8 mouse cellular contexts compared by ENCODE assay signal in the genomic region with DNA sequence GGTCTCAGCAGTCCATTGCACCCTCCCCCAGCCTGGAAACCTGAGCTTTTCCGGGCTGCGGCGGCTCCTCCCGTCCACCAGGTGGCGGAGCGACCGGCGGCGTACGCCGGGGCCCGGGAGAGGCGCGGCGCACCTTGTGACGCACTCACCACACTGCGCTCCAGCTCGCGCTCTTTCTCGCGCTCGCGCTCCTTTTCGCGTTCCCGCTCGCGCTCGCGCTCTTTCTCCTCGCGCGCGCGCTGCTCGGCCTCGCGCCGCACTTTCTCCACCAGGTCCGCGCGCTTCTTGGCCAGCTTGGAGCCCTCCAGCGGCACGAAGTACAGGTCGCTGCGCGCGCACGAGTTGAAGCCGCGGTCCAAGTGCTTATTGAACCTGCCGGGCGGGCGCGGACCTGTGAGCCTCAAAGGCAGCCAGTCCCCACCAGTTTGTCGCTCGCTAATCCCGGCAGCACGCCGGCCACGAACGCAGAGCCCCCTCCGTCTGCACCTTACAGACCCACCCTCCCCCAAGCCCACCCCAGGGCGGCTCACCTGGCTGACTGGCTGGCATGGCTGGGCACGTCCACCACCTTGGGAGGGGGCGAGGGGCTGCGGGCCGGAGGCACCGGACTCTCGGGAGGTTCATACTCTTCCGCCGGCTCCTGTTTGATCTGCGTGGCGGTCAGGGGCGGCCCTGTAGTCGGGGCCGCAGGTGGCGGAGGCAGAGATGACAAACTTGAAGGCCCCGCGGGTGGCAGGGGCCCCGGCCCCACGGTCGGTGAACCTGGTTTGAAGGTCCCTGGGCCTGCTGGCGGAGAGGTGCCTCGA. TPM values are rescaled to one million over a fixed set of nuclear protein-coding genes. Genes with fewer than 3 reads are reported as not detected.
A peak's percentile ranks its signal among the peaks of the same experiment; 100 is the strongest.
DNase-seq lines count a peak whose midpoint lies in the region; ATAC-seq and TF ChIP-seq lines count a peak whose summit lies in the region.

No protein-coding gene starts in this region.

- peak; percentile 67 for ATAC-seq in granulocyte monocyte progenitor cell, adult 5-6 weeks (replicated peaks; ENCODE audit: poor library complexity, severe bottlenecking)
- peak; percentile 82 for ATAC-seq in intestine, postnatal 0 days
- peak; percentile 83 for ATAC-seq in midbrain, embryonic 11.5 days (ENCODE audit: low FRiP score)

- peak; percentile 97 for DNase-seq in adrenal gland, postnatal 14 days
- DNase-seq in embryonic facial prominence, embryonic 10.5 days (ENCODE audit: low spot score) = peak; percentile 97
- DNase-seq in left cerebral cortex, postnatal 4 days = peak; percentile 96
- peak; percentile 99 for DNase-seq in midbrain, embryonic 11.5 days (ENCODE audit: low spot score, missing footprints)
- DNase-seq in right cerebral cortex, postnatal 4 days = peak; percentile 93
- peak; percentile 91 for DNase-seq in yolk sac, embryonic 10.5 days (ENCODE audit: low spot score)

- H3K9me3 ChIP-seq in embryonic facial prominence, embryonic 10.5 days = no peaks in the 10 kb centered on the region
- no peaks in the 10 kb centered on the region for H3K9me3 ChIP-seq in intestine, postnatal 0 days (ENCODE audit: control insufficient read depth)
- H3K9me3 ChIP-seq in midbrain, embryonic 11.5 days (ENCODE audit: control insufficient read depth, low read length) = no peaks in the 10 kb centered on the region

- WGBS in embryonic facial prominence, embryonic 10.5 days = 1% methylated on average over 85 of the region's 85 CpGs
- WGBS in intestine, postnatal 0 days = under 1% methylated on average over 81 of the region's 85 CpGs
- WGBS in midbrain, embryonic 11.5 days = under 1% methylated on average over 79 of the region's 85 CpGs

- H3K27ac ChIP-seq in embryonic facial prominence, embryonic 10.5 days (replicated peaks) = peak overlapping the region; percentile 94
- H3K27ac ChIP-seq in intestine, postnatal 0 days (ENCODE audit: low read depth, low read length) = peak overlapping the region; percentile 93
- H3K27ac ChIP-seq in midbrain, embryonic 11.5 days (ENCODE audit: low read depth, low read length) = peak overlapping the region; percentile 85

- TF ChIP-seq CTCF in intestine, postnatal 0 days (IDR thresholded peaks at IDR 0.05; ENCODE audit: low read depth) = peak; percentile 92

- H3K27me3 ChIP-seq in embryonic facial prominence, embryonic 10.5 days (replicated peaks; ENCODE audit: low read depth, poor library complexity, severe bottlenecking) = no peaks in the 10 kb centered on the region
- no peaks in the 10 kb centered on the region for H3K27me3 ChIP-seq in intestine, postnatal 0 days (replicated peaks; ENCODE audit: control insufficient read depth, insufficient read depth, low read length)
- H3K27me3 ChIP-seq in midbrain, embryonic 11.5 days (ENCODE audit: control insufficient read depth, insufficient read depth, low read length) = no peaks in the 10 kb centered on the region

- intact Hi-C loops in left cerebral cortex, postnatal 4 days (cut with DNase I) = no loop called here

- peak overlapping the region; percentile 98 for H3K4me2 ChIP-seq in intestine, postnatal 0 days (replicated peaks; ENCODE audit: low read depth)
- H3K4me2 ChIP-seq in midbrain, embryonic 11.5 days = peak overlapping the region; percentile 98

- peaks cover 44% of the 10 kb centered on the region for H3K4me1 ChIP-seq in embryonic facial prominence, embryonic 10.5 days
- 0 out of 2 replicates have a peak, but pooled peaks cover 4% of the 10 kb centered on the region for H3K4me1 ChIP-seq in intestine, postnatal 0 days (replicated peaks; ENCODE audit: control insufficient read depth, insufficient read depth, low read length)
- peaks cover 22% of the 10 kb centered on the region for H3K4me1 ChIP-seq in midbrain, embryonic 11.5 days (ENCODE audit: control insufficient read depth, insufficient read depth, low read length)

- peaks cover 75% of the 10 kb centered on the region for H3K36me3 ChIP-seq in embryonic facial prominence, embryonic 10.5 days (replicated peaks)
- H3K36me3 ChIP-seq in intestine, postnatal 0 days (ENCODE audit: control insufficient read depth, insufficient read depth) = peaks cover 45% of the 10 kb centered on the region
- peaks cover 20% of the 10 kb centered on the region for H3K36me3 ChIP-seq in midbrain, embryonic 11.5 days (ENCODE audit: control insufficient read depth, insufficient read depth, low read length)

- peak overlapping the region; percentile 82 for H3K9ac ChIP-seq in intestine, postnatal 0 days (ENCODE audit: low read depth, low read length)
- peak overlapping the region; percentile 86 for H3K9ac ChIP-seq in midbrain, embryonic 11.5 days (ENCODE audit: low read length)

- H3K4me3 ChIP-seq in embryonic facial prominence, embryonic 10.5 days = peak overlapping the region; percentile 65
- H3K4me3 ChIP-seq in intestine, postnatal 0 days (ENCODE audit: low read depth, low read length) = peak overlapping the region; percentile 55
- peak overlapping the region; percentile 57 for H3K4me3 ChIP-seq in midbrain, embryonic 11.5 days (ENCODE audit: low read depth, low read length)

RNA-seq across cellular contexts. Expression of gene Grcc10, which starts 4.5 kb away (rescaled TPM):
- 338 and 346 TPM in 2 replicates for total RNA-seq in adrenal gland, postnatal 14 days (2021)
- polyA plus RNA-seq in embryonic facial prominence, embryonic 10.5 days (2016; fragmentation: Nextera tagmentation; extraction: Ambion mirVana) = 425 and 454 TPM in 2 replicates
- 177 and 222 TPM in 2 replicates for total RNA-seq in granulocyte monocyte progenitor cell, adult 5-6 weeks (2014; fragmentation: Nextera tagmentation)
- total RNA-seq in granulocyte monocyte progenitor cell, adult 5-6 weeks (2017) = 109 and 136 TPM in 2 replicates
- 238 and 259 TPM in 2 replicates for polyA plus RNA-seq in intestine, postnatal 0 days (2015; fragmentation: Nextera tagmentation; extraction: Ambion mirVana)
- 100 to 1,000 TPM; 334 to 350 TPM for total RNA-seq in left cerebral cortex, postnatal 4 days (2021)
- polyA plus RNA-seq in midbrain, embryonic 11.5 days (2014; fragmentation: Nextera tagmentation; extraction: Ambion mirVana) = 532 and 550 TPM in 2 replicates

RNA-seq across cellular contexts. Expression of gene Ptpn6, which starts 7.2 kb away (rescaled TPM):
- total RNA-seq in adrenal gland, postnatal 14 days (2021) = 7.3 and 23.1 TPM in 2 replicates
- 9.3 and 10.4 TPM in 2 replicates for polyA plus RNA-seq in embryonic facial prominence, embryonic 10.5 days (2016; fragmentation: Nextera tagmentation; extraction: Ambion mirVana)
- 169 and 206 TPM in 2 replicates for total RNA-seq in granulocyte monocyte progenitor cell, adult 5-6 weeks (2014; fragmentation: Nextera tagmentation)
- 327 and 371 TPM in 2 replicates for total RNA-seq in granulocyte monocyte progenitor cell, adult 5-6 weeks (2017)
- polyA plus RNA-seq in intestine, postnatal 0 days (2015; fragmentation: Nextera tagmentation; extraction: Ambion mirVana) = 17.4 TPM in 2 replicates
- total RNA-seq in left cerebral cortex, postnatal 4 days (2021) = 1 to 10 TPM; 3.3 to 9.2 TPM
- 5.1 and 6.3 TPM in 2 replicates for polyA plus RNA-seq in midbrain, embryonic 11.5 days (2014; fragmentation: Nextera tagmentation; extraction: Ambion mirVana)

RNA-seq across cellular contexts. Expression of gene Gm45234, which starts 10.1 kb away (rescaled TPM):
- not detected in 2 replicates for total RNA-seq in adrenal gland, postnatal 14 days (2021)
- polyA plus RNA-seq in embryonic facial prominence, embryonic 10.5 days (2016; fragmentation: Nextera tagmentation; extraction: Ambion mirVana) = not detected in 2 replicates
- total RNA-seq in granulocyte monocyte progenitor cell, adult 5-6 weeks (2014; fragmentation: Nextera tagmentation) = not detected in 2 replicates
- total RNA-seq in granulocyte monocyte progenitor cell, adult 5-6 weeks (2017) = not detected in 2 replicates
- not detected in 2 replicates for polyA plus RNA-seq in intestine, postnatal 0 days (2015; fragmentation: Nextera tagmentation; extraction: Ambion mirVana)
- total RNA-seq in left cerebral cortex, postnatal 4 days (2021) = not detected
- not detected in 2 replicates for polyA plus RNA-seq in midbrain, embryonic 11.5 days (2014; fragmentation: Nextera tagmentation; extraction: Ambion mirVana)

RNA-seq across cellular contexts. Expression of gene Atn1, which starts 10.6 kb away (rescaled TPM):
- total RNA-seq in adrenal gland, postnatal 14 days (2021) = 70.3 and 84.6 TPM in 2 replicates
- polyA plus RNA-seq in embryonic facial prominence, embryonic 10.5 days (2016; fragmentation: Nextera tagmentation; extraction: Ambion mirVana) = 12.6 and 15.2 TPM in 2 replicates
- 25.1 and 37.2 TPM in 2 replicates for total RNA-seq in granulocyte monocyte progenitor cell, adult 5-6 weeks (2014; fragmentation: Nextera tagmentation)
- total RNA-seq in granulocyte monocyte progenitor cell, adult 5-6 weeks (2017) = 2.6 and 3.0 TPM in 2 replicates
- polyA plus RNA-seq in intestine, postnatal 0 days (2015; fragmentation: Nextera tagmentation; extraction: Ambion mirVana) = 7.6 and 8.4 TPM in 2 replicates
- 100 to 1,000 TPM; 174 to 180 TPM for total RNA-seq in left cerebral cortex, postnatal 4 days (2021)
- 8.2 and 8.4 TPM in 2 replicates for polyA plus RNA-seq in midbrain, embryonic 11.5 days (2014; fragmentation: Nextera tagmentation; extraction: Ambion mirVana)

RNA-seq across cellular contexts. Expression of gene Eno2, which starts 23.8 kb away (rescaled TPM):
- 13.0 and 18.9 TPM in 2 replicates for total RNA-seq in adrenal gland, postnatal 14 days (2021)
- 2.3 and 2.4 TPM in 2 replicates for polyA plus RNA-seq in embryonic facial prominence, embryonic 10.5 days (2016; fragmentation: Nextera tagmentation; extraction: Ambion mirVana)
- 0.23 TPM in 1 of 2 replicates, not detected in the other for total RNA-seq in granulocyte monocyte progenitor cell, adult 5-6 weeks (2014; fragmentation: Nextera tagmentation)
- not detected in 2 replicates for total RNA-seq in granulocyte monocyte progenitor cell, adult 5-6 weeks (2017)
- polyA plus RNA-seq in intestine, postnatal 0 days (2015; fragmentation: Nextera tagmentation; extraction: Ambion mirVana) = 3.5 and 4.6 TPM in 2 replicates
- 100 to 1,000 TPM; 190 to 217 TPM for total RNA-seq in left cerebral cortex, postnatal 4 days (2021)
- polyA plus RNA-seq in midbrain, embryonic 11.5 days (2014; fragmentation: Nextera tagmentation; extraction: Ambion mirVana) = 4.5 and 6.6 TPM in 2 replicates

Comparison
In these comparisons a context has a peak if more than half of its experiments do, and no peak if none do; other contexts are left out.
1. Peak in every context shown above with its lines: DNase-seq, ATAC-seq, H3K4me3 ChIP-seq and H3K27ac ChIP-seq.